Mouse (Mus musculus) thymus, adult 2 months (tissue): ENCODE results near the gene Senp6.
"Not testable (repeated sequence)": the region's sequence is repeated elsewhere in the genome, so short reads cannot be mapped to it uniquely, and the experiment has no call there.

Experiments used
- CTCF ChIP-seq: fragments of 200-500 bp; IDR thresholded peaks from 2 replicates; pipeline ENCODE4 v1.5.1; 2012; ENCODE audit warnings: mild to moderate bottlenecking, control low read depth, low read length, moderate library complexity, borderline replicate concordance; ENCODE audit not compliant: control insufficient read depth, poor library complexity, insufficient read depth; ENCODE audit errors: extremely low read depth
- POLR2A ChIP-seq: fragments of 200-500 bp; IDR thresholded peaks from 2 replicates; pipeline ENCODE4 v1.6.1; 2012; ENCODE audit warnings: mild to moderate bottlenecking, low read length, control low read depth, moderate library complexity; ENCODE audit not compliant: control insufficient read depth, poor library complexity, insufficient read depth; ENCODE audit errors: extremely low read depth

DNA sequence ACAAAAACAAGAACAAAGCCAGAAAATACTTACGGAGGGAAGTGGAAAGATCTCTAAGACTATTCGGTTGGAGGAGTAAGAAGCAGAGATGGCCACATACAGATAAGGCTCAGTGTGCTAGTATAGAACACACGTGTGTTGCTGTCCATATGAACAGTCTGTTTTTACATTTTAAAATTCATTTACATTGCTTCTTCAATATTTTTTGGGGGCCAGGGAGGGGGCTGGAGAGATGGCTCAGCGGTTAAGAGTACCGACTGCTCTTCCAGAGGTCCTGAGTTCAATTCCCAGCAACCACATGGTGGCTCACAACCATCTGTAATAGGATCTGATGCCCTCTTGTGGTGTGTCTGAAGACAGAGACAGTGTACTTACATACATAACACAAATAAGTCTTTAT, 41.4 kb upstream of the Senp6 start:
- TF ChIP-seq POLR2A, CTCF: not testable (repeated sequence)
